Mouse (Mus musculus): ENCODE data around the gene Echdc2.

DNA sequence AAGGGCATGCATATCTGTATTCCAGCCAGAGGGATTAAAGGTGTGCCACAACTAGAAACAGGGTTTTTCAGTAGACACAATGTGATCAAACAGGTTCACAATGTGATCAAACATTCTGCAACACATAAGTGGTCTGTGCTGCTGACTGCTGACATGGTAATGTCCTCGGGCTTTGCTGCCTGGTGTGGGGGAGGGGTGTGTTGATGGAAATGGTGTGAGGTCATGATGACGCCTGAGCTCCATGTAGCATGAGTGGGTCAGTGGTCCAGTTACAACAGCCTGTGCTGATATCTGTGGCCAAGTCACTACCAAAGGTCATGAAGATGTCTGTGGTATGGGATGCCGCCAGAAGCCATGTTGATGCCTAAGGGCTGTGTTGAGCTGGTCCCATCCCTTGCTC, 34.8 kb upstream of the Echdc2 start:
- TF ChIP-seq POLR2A (IDR thresholded peaks at IDR 0.05; ENCODE audit: low read depth, low read length) (no peak), CTCF (conservative IDR thresholded peaks at IDR 0.05; ENCODE audit: insufficient read depth, insufficient read length, low read depth, low read length) (no peak)

All from kidney, adult 2 months (tissue).